Mouse (Mus musculus) kidney, adult 18-20 months (tissue): ENCODE measurements at regions not wholly inside any gene's neighbourhood (a gene's known extent, or its start where the extent isn't known, plus 50 kb on each side); places are given as distances from the start of the nearest gene placed in this dataset.

ENCODE experiments used
- DNase-seq: peaks from one replicate; pipeline ENCODE4 v3.0.0; 2021

GRCm38 (mm10) chr1:105116231-105116630 is 240.3 kb downstream of the Rnf152 start:
- DNase-seq, result no peak

DNA sequence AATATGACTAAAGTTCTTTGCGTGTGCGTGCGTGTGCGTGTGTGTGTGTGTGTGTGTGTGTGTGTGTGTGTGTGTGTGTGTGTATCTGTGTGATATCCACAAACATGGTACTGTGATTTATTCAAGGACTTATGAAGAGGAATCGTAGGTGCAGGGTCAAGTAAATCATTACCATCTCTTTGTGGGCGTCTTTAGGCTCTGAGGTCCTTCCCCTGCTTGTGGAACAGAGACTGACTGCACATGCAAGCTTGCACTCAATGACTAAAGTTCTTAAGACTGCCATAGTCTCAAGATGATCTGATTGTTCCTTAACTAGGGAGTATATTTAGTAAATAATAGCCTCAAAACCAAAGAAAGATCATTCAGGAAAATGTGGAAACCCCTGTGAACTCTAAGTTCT is 241.1 kb downstream of the Rnf152 start:
- no peak for DNase-seq

DNA sequence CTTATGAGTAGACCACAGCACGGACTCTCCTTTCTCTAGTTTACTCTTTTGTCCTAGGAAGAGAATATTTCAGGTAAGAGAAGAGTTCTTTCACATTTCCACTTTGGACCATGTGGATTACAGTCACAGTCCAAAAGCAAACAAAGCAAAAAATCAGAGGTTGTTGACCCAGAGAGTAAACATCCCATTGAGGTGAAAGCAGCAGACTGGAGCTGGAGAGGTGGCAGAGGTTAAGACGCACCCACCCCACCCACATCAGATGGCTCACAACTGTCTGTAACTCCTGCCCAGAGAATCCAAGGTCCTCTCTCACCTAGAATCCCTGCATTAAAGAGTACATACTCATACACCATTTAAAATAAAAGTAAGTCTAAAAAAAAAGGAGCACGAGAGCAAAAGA is 241.7 kb downstream of the Rnf152 start:
- peak; percentile 16 for DNase-seq

DNA sequence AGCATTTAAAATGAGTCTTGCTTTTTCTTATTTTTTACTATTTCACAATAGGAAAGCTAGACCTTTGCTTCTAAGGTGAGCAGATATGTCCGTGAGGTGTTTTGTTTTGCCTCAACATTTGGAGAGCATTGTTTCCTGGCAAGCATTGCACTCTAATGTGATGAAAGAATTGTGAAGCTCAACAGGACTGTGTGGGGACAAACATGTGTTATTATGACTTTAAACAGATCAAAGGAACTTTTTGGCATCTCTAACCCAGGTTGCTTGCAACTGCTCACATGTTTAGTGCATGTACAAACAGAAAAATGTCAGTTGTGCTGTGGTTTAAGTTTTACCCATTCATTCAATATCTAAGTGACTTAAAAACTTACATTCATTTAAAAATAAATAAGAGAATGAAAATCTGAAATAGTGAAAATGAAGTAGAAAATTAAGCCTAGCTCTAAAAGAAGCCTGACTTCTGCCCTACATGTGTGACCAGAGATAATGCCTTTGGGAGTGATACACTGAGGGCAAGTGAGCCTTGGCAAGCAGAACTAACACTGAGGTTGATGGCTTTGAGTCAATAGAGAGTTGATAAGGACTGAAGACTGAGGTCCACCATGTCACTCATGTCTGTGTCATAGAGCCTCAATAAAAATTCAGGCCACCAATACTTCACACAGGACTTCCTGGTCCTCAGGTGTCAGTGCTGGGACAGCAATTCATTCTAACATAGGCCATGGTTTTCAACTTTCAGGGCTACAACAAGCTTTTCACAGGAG is 243.6 kb downstream of the Rnf152 start:
- no peak for DNase-seq

- DNase-seq, result no peak
Measured at GRCm38 (mm10) chr1:105111236-105111635, 245.3 kb downstream of the Rnf152 start.

DNA sequence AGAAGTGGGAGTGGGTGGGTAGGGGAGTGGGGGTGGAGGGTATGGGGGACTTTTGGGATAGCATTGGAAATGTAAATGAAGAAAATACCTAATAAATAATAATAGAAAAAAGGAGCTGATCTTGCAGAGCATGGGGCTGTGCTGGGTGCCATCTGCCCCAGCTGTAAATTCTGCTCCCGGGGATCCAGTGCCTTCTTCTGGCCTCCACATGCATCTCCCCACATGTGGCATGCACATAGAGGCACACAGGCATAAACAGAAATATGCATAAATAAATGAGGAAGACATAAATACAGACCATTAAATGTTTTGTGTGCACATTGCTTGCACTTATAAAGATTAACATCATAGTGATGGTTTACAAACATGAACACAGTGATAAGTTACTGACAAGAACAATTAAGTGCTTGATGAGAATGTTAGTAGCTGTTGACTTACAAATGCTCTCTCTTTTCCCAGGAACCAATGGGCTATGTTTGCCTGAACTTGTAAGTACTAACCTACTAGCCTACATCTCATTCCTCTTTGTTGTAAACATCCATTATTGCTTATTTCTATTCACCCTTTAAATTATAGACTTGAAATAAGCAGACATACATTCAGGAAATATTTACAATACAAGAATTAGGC is 245.8 kb downstream of the Rnf152 start:
- no peak for DNase-seq

DNA sequence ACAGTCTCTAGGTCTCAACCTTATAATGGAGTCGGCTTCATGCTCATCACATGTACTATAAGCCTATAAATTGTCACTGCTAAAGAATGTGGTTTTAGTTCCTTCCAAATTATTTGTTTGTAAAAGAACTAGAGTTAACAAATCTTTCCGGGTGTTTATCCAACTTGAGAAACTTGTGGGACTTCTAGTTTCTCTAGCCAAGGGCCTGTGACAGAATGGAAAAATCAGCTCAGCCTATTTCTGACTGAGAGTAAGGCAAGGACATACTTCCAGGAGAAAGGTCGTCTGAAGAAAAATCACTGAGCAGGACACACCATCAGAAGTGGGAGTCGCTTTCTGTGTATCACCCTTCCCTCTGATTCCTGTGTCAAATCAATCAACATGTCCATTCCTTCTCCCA is 248.7 kb downstream of the Rnf152 start:
- DNase-seq, result no peak

DNA sequence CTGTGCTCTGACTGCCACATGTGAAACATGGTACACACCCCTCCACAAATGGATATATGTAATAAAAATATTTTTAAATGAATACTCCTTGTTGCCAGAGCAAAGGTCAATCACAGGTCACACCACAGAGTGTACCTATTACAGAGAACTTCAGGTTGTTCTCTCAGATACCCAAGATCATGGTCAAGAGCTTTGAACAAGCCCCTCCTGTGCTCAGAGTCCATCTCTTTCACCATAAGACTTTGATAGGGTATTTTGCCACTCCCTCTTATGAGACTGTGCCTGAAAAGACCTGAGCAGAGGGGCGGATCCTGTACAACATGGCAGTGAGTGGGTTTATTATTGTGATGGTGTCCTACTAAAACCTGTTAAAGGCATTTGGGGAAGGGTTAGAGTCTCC is 249.3 kb downstream of the Rnf152 start:
- no peak for DNase-seq

DNA sequence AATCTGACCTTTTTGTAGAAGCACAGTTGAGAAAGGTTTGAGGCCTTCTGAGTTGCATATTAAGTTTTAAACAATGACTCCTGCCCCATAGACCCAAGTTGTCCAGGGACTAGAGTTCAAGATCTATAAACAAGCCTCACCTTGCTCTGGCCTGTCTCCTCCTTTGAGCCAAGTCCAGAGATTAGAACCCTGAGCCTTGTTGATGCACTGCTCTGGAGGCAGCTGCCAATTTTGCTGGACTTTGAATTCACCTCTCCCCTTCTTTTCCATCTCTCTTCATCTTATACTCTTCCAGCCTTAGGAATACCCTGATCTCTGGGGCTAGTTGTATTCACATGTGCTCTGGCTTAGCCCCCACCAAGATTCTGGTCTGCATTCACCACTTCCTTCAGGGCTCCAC is 251.3 kb downstream of the Rnf152 start:
- DNase-seq, result no peak

- no peak for DNase-seq
Measured at GRCm38 (mm10) chr1:105095091-105095490, 261.4 kb downstream of the Rnf152 start.

DNA sequence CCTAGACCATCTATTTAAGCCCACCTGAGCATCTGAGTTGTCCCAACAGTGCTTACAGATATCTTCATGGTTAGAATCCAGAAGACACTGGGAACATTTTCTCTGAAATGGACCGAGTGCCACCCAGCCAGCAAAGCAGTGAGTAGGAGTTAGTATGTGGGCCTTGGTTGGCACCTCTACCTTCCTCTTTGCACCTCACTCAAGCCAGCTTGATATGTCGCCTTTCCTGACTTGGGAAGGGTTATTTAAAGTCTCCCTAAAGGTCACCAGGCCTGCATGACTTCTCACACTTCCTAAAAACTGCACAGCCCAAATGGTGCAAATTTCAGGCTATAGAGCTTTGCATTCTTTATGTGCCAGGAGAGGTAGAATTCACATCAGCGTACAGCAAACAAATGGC is 262.0 kb downstream of the Rnf152 start:
- DNase-seq, result no peak

DNA sequence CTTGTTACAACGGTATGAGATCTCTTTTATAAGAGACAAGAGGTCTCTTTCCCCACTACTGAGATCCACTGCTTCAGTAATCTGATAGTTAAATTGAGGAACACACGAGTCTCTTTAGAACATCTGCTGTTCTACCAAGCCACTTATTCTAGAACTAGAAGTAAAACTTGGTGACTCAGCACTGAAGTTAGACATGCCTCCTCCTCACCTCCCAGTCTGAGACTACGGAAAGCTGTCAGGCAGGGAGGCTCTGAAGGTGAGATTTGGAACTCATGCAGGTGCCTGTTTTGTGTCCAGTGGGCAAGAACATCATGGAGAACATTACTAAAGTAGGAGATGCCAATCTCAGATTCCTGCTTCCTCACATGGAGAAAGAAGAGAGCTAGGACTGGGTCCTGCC is 262.6 kb downstream of the Rnf152 start:
- DNase-seq, result no peak

GRCm38 (mm10) chr1:105093012-105093411 is 263.5 kb downstream of the Rnf152 start:
- peak; percentile 20 for DNase-seq

DNA sequence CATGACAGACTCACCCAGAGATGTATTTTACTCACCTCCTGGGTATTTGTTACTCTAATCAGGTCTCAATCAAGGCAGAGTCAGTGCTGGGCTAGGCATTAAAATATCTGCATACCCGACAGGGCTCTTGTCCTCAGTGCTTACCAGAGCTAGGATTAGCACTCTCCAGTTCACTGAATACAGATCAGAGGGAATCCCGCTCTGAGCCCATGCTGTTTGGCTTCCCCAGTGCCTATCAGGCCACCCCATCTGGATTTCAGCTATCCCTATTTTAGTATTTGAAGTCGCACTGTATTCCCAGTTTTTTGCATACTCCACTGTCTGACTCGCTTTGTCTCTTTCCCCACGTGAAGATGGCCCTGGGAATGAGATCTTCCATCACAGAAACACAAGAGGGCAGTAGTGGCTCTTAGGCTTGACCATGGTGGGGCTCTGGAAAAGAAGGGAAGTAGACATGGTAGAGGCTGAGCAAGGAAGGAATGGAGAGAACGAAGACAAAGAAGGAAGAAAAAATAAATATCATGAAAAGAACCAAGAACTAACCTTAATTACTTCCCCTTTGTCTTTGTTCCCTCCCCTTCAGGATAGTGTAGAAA is 264.1 kb downstream of the Rnf152 start:
- no peak for DNase-seq

- no peak for DNase-seq
Measured at GRCm38 (mm10) chr1:105088765-105089520, 267.6 kb downstream of the Rnf152 start.

DNA sequence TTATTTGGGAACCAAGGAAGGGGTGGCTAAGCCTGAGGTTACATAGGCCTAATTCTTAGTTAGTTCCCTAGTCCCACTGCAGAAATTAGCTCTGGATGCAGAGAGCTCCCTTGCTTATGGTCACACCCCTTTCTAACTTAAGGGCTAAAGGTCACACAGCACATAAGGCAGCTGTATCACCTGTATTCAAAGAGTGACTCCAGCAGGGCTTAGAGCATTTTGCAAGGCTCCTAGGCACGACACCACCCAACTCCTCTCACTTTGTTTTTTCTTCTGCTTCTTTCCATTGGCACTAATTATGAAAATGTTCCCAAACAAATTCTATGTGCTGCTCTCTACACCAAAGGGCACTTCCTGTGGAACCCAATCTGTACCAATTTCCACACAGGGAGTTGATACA is 268.9 kb downstream of the Rnf152 start:
- no peak for DNase-seq

- DNase-seq, result no peak
Measured at GRCm38 (mm10) chr1:105084556-105084955, 272.0 kb downstream of the Rnf152 start.

- no peak for DNase-seq
Measured at GRCm38 (mm10) chr1:105083551-105084103, 272.9 kb downstream of the Rnf152 start.

DNA sequence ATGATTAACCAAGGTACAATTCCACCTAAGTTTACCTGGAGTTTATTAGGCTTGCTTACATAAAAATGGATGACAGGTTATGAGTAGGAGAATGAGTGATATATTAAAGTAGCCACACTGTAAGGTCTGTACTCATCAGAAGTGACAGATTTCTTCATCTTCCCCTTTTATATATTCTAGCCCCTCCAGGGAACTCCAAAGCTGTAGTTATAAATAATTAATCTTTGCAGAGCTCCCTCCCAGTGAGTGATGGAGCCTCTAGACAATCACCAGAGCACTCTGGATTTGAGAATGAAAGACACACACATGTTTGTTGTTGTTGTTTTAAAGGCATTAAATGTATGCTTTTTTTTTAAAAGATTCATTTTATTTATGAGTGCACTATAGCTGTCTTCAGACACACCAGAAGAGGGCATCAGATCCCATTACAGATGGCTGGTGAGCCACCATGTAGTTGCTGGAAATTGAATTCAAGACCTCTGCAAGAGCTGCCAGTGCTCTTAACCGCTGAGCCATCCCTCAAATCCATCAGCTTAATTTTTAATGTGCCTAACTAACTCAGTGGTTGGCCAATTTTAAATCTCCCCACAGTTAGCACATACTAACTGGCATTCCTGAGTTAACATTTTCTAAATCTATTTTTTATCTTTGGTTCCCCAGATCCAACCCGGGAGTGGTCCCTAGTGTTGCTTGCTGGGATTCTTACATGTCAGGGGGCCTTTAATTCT is 273.5 kb downstream of the Rnf152 start:
- DNase-seq, result no peak

GRCm38 (mm10) chr1:105081942-105082341 is 274.6 kb downstream of the Rnf152 start:
- no peak for DNase-seq

- DNase-seq, result no peak
Measured at GRCm38 (mm10) chr1:105079437-105079836, 277.1 kb downstream of the Rnf152 start.

- DNase-seq, result no peak
Measured at GRCm38 (mm10) chr1:105075728-105076127, 280.8 kb downstream of the Rnf152 start.

DNA sequence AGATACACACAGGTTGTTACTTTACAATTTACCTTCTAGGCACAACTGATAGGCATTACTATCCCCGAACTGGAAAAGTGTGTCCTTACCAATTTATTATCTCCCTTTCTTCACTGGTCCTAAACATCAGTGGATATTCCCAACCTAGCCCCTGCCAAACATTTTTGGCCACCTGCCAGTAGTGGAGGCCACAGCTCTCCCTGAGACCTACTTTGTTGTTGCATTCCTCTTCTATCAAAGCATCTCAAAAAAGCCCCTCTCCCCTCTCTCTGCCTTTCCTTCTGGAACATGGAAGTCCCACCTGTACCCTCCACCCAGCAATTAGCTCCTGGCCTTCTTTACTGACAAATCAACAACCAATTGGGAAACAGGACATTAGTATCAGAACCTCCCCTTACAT is 282.2 kb downstream of the Rnf152 start:
- DNase-seq, result no peak
